Mouse (Mus musculus): Measurements from ENCODE around the gene Togaram1. TPM values are rescaled to one million over a fixed set of nuclear protein-coding genes. Genes with fewer than 3 reads are reported as not detected.

The Togaram1 gene
- polyA plus RNA-seq (2012): 0.03 and 0.05 TPM in 2 replicates

GRCm38 (mm10) chr12:64965124-64966026, at the start of gene Togaram1, which contains the start of gene Klhl28:
Gene Togaram1, plus strand, starts transcription at chr12:64965804.
Gene Klhl28, minus strand, starts transcription at chr12:64965534.
- no peaks in the 10 kb centered on the region for H3K9me3 ChIP-seq (ENCODE audit: control insufficient read depth, low read length)
- TF ChIP-seq TAL1 (IDR thresholded peaks at IDR 0.05; ENCODE audit: low read length) (no peak), GATA1 (IDR thresholded peaks at IDR 0.05; ENCODE audit: low read length) (no peak)
- H3K4me3 ChIP-seq (replicated peaks): peak within 1 kb of the TSS; percentile 99
- peaks cover 48% of the 10 kb centered on the region for H3K4me1 ChIP-seq (ENCODE audit: control insufficient read depth)
- H3K36me3 ChIP-seq (ENCODE audit: control insufficient read depth): no peaks in the 10 kb centered on the region
- H3K27me3 ChIP-seq (ENCODE audit: control insufficient read depth): no peaks in the 10 kb centered on the region

DNA sequence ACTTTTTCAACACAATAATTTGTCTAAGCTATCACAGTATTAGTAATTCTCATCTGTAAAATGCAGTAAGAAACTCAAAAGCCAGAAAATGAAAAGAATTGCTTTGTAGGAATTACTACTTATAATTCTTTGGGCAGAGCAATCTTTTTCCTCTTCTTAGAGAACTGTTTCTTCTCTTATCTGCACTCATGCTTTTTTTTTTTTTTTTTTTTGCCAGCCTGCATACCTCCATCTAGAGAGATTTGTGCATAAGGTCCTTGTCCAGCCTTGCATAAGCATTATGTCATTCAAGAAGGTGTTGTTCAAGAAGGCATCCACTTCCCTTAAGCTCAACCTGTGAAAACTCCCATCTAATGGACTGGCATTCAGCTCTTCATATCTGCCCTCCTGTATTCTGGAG, 48.9 kb upstream of the Togaram1 start:
- TF ChIP-seq TAL1 (IDR thresholded peaks at IDR 0.05; ENCODE audit: low read length) (no peak), GATA1 (IDR thresholded peaks at IDR 0.05; ENCODE audit: low read length) (no peak)
- Histone ChIP-seq H3K36me3 (ENCODE audit: control insufficient read depth) (no peaks in the 10 kb centered on the region), H3K4me1 (ENCODE audit: control insufficient read depth) (peaks cover 16% of the 10 kb centered on the region), H3K9me3 (ENCODE audit: control insufficient read depth, low read length) (no peaks in the 10 kb centered on the region; the same call in 1 of the 2 replicates), H3K4me3 (replicated peaks) (no peak overlapping the region), H3K27me3 (ENCODE audit: control insufficient read depth) (peaks cover 21% of the 10 kb centered on the region)

DNA sequence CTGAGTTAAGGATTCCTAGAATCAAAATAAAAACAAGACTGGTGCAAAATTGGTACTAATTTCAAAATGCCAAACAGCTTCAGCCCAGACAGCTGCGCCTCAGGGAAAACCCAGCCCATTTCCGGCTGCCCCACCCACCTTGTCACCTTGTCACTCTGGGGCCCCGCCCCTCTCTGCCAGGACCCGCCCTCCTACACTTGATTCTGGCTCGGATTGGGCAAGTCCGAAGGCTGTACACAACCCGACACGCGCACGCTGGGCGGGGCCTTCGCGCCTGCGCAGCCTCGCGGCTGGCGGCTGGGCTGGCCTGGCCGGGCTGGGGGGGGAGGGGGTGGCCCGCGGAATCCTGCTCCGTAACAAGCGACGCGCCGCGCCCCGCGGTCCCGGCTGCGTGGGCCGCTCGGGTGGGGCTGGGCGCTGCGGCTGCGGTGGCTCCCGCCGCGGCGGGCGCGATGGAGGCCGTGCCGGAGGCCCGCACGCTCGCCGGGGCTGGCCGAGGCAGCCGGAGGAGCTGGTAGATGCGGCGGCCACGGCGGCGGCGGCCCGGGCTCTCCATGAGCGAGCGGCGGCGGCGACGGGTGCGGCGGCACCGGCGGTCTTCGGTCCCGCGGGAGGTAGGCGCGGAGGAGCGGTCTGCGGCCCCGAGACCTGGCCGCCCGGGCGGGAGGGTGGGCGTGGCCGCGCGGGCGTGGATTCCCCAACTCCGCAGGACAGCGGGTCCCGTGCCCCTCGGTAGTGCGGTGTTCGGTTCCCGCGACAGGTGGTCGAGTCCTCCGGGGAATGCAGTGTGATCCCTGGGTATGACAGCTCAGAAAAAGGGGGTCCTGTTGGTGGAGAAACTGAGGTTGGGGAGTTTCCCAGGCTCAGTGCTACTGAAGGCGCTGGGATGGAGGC, 47.8 kb upstream of the Togaram1 start, which contains the start of gene Gm527:
Gene Gm527 (plus strand): TSS at position 329 of the 894 bp plus-strand sequence.
- H3K9me3 ChIP-seq (ENCODE audit: control insufficient read depth, low read length): no peaks in the 10 kb centered on the region; the same call in 1 of the 2 replicates
- no peaks in the 10 kb centered on the region for H3K36me3 ChIP-seq (ENCODE audit: control insufficient read depth)
- TF ChIP-seq GATA1 (IDR thresholded peaks at IDR 0.05; ENCODE audit: low read length) (no peak), TAL1 (IDR thresholded peaks at IDR 0.05; ENCODE audit: low read length) (no peak)
- peaks cover 21% of the 10 kb centered on the region for H3K27me3 ChIP-seq (ENCODE audit: control insufficient read depth)
- peaks cover 16% of the 10 kb centered on the region for H3K4me1 ChIP-seq (ENCODE audit: control insufficient read depth)
- H3K4me3 ChIP-seq (replicated peaks): peak within 1 kb of the TSS; percentile 71

DNA sequence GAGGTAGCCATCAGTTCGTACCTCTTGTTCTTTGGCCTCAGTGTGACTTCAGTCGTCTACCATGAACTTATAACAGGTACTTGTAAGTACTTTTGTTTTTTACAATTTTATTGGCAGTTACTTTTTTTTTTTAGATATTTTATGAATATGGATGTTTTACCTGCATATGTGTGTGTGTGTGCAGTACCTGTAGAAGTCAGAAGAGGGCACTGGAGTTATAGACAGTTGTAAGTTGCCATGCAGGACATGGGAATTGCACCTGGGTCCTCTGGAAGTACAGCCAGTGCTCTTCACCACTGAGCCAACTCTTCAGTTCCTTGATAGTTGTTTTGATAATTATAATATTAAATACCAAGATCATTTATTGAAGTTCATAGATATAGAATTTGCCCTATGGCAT, 28.1 kb upstream of the Togaram1 start:
- no peaks in the 10 kb centered on the region for H3K27me3 ChIP-seq (ENCODE audit: control insufficient read depth)
- H3K36me3 ChIP-seq (ENCODE audit: control insufficient read depth): peaks cover 11% of the 10 kb centered on the region
- H3K9me3 ChIP-seq (ENCODE audit: control insufficient read depth, low read length): no peaks in the 10 kb centered on the region
- TF ChIP-seq GATA1 (IDR thresholded peaks at IDR 0.05; ENCODE audit: low read length) (no peak), TAL1 (IDR thresholded peaks at IDR 0.05; ENCODE audit: low read length) (no peak)
- no peak overlapping the region for H3K4me3 ChIP-seq (replicated peaks)
- H3K4me1 ChIP-seq (ENCODE audit: control insufficient read depth): no peaks in the 10 kb centered on the region

- Histone ChIP-seq H3K4me1 (ENCODE audit: control insufficient read depth) (peaks cover 43% of the 10 kb centered on the region), H3K4me3 (replicated peaks) (peak overlapping the region; percentile 99), H3K9me3 (ENCODE audit: control insufficient read depth, low read length) (no peaks in the 10 kb centered on the region), H3K36me3 (ENCODE audit: control insufficient read depth) (no peaks in the 10 kb centered on the region), H3K27me3 (ENCODE audit: control insufficient read depth) (no peaks in the 10 kb centered on the region)
- no peak for TF ChIP-seq TAL1 (IDR thresholded peaks at IDR 0.05; ENCODE audit: low read length)
- TF ChIP-seq GATA1 (IDR thresholded peaks at IDR 0.05; ENCODE audit: low read length): no peak
Observed at GRCm38 (mm10) chr12:64964560-64964959, 1.0 kb upstream of the Togaram1 start.

GRCm38 (mm10) chr12:64966101-64966631, 562 bp downstream of the Togaram1 start:
- Histone ChIP-seq H3K36me3 (ENCODE audit: control insufficient read depth) (peaks cover 7% of the 10 kb centered on the region), H3K27me3 (ENCODE audit: control insufficient read depth) (no peaks in the 10 kb centered on the region), H3K4me3 (replicated peaks) (peak overlapping the region; percentile 99), H3K9me3 (ENCODE audit: control insufficient read depth, low read length) (no peaks in the 10 kb centered on the region), H3K4me1 (ENCODE audit: control insufficient read depth) (peaks cover 56% of the 10 kb centered on the region)
- no peak for TF ChIP-seq GATA1 (IDR thresholded peaks at IDR 0.05; ENCODE audit: low read length)

GRCm38 (mm10) chr12:64966652-64967435, 1.2 kb downstream of the Togaram1 start:
- Histone ChIP-seq H3K4me1 (ENCODE audit: control insufficient read depth) (peaks cover 58% of the 10 kb centered on the region), H3K36me3 (ENCODE audit: control insufficient read depth) (peaks cover 8% of the 10 kb centered on the region), H3K4me3 (replicated peaks) (peak overlapping the region; percentile 99), H3K27me3 (ENCODE audit: control insufficient read depth) (no peaks in the 10 kb centered on the region), H3K9me3 (ENCODE audit: control insufficient read depth, low read length) (no peaks in the 10 kb centered on the region)
- TF ChIP-seq GATA1 (IDR thresholded peaks at IDR 0.05; ENCODE audit: low read length) (no peak), TAL1 (IDR thresholded peaks at IDR 0.05; ENCODE audit: low read length) (no peak)

DNA sequence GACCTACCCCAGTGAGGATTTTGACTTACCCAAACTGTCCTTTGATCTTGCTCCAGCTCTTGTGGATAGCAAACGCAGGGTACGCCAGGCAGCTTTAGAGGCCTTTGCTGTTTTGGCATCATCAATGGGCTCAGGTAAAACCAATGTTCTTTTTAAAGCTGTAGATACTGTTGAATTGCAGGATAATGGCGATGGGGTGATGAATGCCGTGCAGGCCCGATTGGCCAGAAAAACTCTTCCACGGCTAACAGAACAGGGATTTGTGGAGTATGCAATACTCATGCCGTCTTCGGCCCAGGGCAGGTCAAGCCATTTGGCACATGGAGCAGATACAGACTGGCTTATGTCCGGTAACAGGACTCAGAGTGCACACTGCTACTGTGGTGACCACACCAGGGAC, 1.9 kb downstream of the Togaram1 start:
- no peaks in the 10 kb centered on the region for H3K9me3 ChIP-seq (ENCODE audit: control insufficient read depth, low read length)
- TF ChIP-seq TAL1 (IDR thresholded peaks at IDR 0.05; ENCODE audit: low read length) (no peak), GATA1 (IDR thresholded peaks at IDR 0.05; ENCODE audit: low read length) (no peak)

More for the DNA sequence above, 1.9 kb downstream of the Togaram1 start:
- no peaks in the 10 kb centered on the region for H3K27me3 ChIP-seq (ENCODE audit: control insufficient read depth)
- H3K36me3 ChIP-seq (ENCODE audit: control insufficient read depth): peaks cover 12% of the 10 kb centered on the region
- peaks cover 63% of the 10 kb centered on the region for H3K4me1 ChIP-seq (ENCODE audit: control insufficient read depth)
- peak overlapping the region; percentile 99 for H3K4me3 ChIP-seq (replicated peaks)
